Mouse (Mus musculus): ENCODE measurements around the gene 4930442H23Rik.
"Not testable (repeated sequence)": the region's sequence is repeated elsewhere in the genome, so short reads cannot be mapped to it uniquely, and the experiment has no call there.

Gene 4930442H23Rik

DNA sequence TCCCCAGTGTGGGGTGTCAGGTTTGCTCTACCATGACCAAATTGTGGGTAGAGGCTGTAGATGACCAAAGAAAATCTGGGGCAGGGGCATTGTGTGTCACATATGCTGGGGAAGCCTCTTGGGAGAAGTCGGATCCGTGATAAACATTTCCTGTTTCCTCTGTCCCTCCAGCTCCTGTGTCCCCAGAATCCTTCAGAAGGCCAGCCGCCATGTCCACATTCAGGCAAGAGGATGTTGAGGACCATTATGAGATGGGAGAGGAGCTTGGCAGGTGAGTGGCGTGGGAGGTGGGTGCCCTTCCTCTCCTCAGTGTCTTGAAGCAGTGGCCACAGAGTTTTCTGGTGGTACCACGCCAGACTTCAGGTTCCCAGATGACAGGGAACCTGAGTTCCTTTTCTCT, at the start of gene 4930442H23Rik:
TSS of gene 4930442H23Rik (minus strand) at position 45 of the 400 bp plus-strand sequence.
- DNase-seq, result no peak

DNA sequence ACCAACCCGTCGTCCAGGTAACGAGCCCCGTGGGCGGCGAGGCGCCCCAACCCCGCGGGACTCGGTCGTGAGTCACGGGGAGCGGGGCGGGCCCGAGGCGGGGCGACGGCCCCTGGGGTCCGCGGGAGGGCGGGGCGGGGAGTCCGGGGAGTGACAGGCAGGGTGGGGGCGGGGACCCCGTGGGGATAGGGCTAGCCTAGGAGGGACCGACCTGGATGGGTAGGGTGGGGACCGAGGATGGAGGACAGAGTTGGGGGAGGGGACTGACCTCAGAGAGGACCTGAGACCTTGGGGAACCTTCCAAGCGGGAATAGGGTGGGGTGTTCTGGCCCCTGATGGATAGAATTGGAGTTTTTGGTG, 49.6 kb upstream of the 4930442H23Rik start:
- DNase-seq, result no peak

DNA sequence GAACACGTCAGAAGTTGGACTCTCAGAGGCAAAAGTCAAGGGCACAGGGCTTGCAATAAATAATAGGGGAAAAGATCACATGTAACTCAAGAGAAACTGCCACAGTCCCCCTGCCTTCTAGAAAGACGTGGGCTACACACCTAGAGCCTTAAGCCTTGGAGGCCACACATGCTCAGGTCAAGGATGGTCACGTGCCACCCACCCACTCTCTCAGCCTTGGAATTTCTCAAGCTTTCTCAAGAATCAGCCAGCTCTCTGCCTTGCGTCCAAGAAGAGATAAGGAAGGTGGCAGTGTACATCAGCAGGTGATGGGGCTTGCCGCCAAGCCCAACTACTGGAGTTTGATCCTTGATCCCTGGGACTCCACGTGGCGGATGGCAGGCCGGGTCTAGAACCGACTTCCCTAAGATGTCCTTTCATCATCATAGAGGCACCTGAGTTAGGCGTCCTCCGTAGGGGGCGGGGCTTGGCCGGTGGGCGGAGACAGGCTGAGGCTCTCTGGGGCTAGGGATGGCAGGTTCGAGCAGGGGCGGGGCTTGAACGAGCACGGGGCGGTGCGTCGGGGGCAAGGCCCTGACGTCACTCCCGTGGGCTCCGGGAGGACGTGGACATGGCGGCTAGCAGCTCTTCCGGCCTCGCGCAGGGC, 49.1 kb upstream of the 4930442H23Rik start, which contains the start of gene Zfr2:
TSS of gene Zfr2 (plus strand) at position 576 of the 646 bp plus-strand sequence.
- peak; percentile 95 for DNase-seq

DNA sequence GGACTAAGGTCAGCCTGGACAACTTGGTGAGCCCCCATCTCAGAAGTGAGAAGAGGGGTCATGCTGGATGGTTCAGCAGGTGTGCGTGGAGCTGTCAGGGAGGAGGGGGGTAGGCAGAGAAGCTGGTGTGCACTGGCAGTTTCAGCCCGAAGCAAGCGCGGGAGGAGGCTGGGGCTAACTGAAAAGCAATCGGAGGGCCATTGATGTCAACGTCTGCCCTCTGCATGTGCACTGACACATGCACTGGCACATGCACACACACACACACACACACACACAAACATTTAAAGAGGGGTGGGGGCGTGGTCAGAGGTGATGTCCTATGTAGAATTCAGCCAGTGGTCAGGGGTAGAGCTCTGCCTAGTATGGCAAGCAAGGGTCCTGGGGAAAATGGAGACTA, 47.8 kb upstream of the 4930442H23Rik start:
- DNase-seq, result no peak

DNA sequence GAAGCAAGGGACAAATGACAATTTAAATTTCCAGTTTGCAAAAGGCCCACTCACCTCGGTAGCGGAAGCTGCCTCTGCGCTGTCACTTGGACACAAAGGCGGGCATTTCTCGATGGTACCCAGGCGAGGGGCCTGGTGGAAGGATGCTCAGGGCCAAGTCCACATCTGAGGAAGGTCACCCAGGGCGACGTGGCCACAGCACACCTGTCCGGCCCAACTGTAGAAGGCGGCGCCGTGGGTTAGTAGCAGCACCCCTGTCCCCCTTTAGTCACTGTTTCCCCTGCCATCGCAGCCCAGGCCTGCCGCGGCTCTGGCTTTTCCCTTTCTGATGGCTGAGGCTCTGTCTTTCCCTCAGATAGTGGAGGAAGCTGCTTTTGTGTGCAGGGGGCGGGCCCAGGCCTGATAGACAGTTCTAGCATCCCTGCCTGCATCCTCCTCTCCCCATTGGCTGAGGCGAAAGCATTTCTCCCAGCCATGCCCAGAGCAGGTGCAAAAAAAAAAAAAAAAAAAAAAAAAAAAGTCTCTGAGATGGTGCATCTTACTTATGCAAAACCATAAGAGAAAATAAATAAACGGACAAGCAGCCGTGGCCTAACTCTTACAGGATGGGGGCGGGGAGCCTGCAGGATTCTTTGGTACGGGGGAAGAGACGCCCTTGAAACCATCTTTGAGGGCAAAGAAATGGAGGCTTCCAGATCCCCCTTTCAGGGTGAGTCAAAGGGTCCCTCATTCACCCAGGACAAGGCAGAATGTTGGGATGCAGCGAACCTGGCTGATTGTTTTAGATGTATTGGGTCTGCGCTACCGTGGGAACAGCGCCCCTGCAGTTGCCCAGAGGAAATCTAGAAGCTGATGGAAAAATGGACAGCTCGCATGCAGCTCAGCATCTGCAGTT, 47.0 kb upstream of the 4930442H23Rik start, which contains the start of gene Atcay:
TSS of gene Atcay (minus strand) at position 396 of the 895 bp plus-strand sequence.
- DNase-seq, result peak; percentile 85

DNA sequence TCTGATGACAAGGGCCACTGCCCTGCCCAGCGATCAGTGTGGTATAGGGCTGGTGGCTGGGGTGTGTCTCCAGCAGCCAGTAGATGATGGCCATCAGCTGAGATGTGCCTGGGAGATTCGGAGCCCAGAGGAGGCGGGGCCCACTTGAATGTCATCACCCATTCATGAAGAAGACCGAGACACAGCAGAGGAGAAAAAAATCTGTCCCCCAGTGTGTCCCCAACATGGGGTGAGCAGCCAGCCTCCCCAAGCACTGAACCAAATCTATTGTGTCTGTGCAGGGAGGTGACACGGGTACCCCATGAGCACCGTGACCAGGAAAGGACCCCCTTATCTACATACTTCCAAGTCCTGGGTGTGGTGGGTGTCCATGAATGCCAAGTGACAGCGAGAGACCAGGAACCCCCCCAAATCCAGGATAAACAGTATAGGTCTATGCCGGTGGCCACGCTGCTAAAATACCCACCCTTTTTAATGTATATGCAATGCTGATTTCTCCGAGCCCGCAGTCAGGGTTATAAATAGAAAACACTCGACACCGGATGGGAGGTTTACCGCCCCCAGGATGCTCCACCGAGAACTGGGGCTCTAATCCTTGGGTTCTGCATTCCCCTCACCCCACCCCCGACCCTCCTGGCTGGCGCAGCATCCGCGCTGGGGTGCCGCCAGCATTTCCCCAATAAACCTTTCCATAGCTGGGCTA, 46.2 kb upstream of the 4930442H23Rik start:
- DNase-seq, result no peak

DNA sequence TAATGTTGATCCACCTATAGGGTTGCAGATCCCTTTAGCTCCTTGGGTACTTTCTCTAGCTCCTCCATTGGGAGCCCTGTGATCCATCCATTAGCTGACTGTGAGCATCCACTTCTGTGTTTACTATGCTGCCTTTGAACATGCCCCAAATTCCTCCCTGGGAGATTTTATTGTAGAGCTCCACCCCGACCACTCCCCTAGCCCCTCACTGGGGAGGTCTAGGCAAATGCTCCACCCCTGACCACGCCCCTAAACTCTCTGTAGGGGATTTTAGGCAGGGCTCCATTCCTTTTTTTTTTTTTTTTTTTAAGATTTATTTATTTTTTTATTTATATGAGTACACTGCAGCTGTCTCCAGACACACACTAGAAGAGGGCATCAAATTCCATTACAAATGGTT, 40.1 kb upstream of the 4930442H23Rik start:
- not testable (repeated sequence) for DNase-seq

DNA sequence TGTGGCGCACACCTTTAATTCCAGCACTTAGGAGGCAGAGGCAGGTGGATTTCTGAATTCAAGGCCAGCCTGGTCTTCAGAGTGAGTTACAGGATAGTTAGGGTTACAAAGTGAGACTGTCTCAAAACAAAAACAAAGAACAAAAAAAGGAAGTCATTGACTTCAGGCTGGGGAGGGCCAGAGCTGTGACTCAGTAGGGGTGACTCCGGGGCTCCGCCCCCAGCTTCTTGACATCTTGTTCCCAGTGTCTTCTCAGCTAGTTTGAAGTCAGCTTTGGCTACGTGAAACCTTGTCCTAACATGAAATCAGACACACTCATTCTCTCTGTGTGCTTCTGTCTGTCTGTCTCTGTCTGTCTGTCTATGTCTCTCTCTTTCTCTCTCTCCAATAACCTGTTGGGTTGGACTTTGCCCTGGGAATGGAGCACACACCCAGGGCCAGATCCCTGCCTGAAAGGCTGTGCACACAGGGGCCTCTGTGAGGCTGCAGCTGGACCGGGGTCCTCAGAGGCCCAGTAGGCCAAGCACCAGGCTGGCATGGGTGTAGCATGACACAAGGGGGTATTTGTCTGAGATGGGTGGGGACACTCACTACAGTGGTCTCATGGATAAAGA, 37.9 kb upstream of the 4930442H23Rik start:
- no peak for DNase-seq

DNA sequence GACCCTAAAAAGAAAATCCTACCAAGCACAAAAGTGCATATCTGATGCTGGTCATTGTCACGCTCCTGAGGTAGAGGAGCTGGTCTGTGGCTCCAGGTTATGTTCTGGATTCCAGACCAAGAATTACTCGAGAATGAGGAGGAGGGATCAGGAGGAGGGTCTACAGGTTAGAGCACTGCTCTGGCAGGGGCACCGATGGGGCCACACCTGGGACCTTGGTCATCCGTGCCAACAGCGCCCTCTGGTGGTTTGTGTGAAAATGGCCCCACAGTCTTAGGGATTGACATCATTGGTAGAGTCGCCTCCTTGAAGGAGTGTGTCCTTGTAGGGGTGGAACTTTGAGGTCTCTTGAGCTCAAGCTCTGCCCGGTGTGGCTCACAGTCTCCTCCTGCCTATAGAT, 34.3 kb upstream of the 4930442H23Rik start:
- no peak for DNase-seq

DNA sequence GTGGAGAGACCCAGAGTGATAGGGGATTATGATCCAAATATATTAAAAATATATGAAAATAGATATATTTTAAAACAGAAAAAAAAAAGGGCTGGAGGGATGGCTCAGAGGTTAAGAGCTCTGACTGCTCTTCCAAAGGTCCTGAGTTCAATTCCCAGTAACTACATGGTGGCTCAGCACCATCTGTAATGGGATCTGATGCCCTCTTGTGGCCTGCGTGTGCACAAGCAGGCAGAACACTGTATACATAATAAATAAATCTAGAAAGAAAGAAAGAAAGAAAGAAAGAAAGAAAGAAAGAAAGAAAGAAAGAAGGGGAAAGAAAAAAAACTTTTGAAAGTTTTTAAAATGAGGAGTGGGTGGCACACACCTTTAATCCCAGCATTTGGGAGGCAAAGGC, 33.6 kb upstream of the 4930442H23Rik start:
- DNase-seq, result not testable (repeated sequence)

DNA sequence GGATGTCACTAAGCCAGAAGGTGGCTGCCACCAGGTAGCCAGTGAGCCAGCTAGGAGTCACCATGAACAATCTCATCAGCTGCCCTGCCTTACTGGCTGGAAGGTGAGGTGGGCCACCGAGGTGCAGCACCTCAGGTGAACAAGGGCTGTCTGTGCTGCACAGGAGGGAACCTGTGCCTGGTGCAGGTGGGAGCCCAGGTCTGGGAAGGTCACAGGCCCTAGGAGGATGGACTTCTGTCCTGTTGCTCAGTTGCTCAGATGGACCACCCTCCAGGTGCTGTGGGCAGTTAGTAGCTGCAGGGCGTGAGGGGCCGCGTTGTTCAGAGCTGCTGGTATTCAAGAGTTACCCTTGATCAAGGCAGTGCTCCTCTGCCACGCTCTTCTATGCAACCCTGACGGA, 33.2 kb upstream of the 4930442H23Rik start:
- no peak for DNase-seq

DNA sequence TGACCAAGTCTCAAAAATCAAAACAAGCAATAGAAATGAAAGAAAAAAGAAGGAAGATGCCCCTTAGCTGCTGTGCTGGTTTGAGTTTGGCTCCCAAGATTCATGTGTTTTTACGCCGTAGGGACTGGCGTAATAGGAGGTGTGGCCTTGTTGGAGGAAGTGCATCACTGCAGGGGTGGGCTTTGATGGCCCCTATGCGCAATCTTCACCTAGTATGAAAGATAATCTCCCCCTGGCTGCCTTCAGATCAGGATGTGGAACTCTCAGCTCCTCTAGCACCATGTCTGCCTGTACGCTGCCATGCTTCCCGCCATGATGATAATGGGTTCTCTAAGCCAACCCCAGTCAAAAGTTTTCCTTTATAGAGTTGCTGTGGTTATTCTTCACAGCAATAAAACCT, 32.6 kb upstream of the 4930442H23Rik start:
- no peak for DNase-seq

DNA sequence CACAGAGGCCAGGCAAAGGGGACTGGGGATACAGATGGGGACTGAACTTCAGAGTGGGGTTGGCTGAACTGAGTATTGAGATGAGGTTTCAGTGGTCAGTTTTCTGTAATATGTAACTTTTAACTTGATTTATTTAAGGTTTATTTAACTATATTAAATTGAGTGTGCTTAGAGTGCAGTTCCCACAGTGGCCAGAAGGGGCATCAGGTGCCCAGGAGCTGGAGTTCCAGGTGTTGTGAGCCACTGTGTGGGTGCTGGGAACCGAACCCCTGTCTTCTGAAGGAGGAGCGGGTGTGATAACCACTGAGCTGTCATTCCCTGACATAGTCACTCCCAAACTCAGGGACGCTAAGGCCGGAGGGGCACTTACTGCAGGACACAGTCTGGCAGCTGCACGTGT, 26.5 kb upstream of the 4930442H23Rik start:
- no peak for DNase-seq

DNA sequence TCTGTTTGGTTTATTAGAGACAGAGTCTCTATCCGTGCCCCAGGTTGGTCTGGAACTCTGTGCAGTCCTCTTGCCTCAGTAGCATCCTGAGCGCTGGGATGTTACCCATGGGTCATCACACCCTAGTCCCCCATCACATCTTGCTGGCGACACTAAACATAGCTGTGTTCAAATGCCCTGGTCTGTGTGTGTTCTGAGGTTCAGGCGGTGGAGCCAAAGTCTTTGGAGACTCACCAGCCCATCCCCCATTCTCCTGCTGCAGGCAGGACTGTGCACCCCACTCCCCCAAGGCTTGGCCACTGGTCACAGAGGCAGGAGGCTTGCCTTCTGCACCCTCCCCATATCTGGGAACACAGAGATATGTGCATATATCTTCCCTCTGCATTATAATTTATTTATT, 20.5 kb upstream of the 4930442H23Rik start:
- no peak for DNase-seq

DNA sequence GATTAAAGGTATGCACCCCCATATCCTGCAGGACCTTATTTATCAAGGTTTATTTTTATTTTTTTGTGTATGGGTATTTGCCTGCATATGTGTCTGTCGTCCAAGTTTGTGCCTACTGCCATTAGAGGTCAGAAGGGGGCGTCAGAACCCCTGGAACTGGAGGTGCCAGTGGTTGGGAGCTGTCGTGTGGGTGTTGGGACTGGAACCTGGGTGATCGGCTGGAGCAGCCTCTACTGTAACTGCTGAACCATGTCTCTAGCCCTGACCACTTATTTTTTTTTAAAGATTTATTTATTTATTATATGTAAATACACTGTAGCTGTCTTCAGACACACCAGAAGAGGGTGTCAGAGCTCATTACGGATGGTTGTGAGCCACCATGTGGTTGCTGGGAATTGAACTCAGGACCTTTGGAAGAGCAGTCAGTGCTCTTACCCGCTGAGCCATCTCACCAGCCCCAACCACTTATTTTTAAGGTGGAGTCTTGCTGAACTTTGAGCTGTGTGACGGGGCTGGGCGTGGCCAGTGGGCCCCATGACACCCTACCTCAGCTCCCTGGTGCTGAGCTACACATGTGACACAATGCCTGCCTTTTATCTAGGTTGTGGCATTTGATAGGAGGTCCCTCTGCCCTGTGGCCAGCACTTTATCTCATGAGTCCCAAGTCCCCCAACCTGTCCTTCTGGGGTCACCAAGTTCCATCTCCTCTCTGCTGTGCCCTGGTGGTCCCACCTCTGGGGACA, 19.5 kb upstream of the 4930442H23Rik start:
- DNase-seq, result no peak

DNA sequence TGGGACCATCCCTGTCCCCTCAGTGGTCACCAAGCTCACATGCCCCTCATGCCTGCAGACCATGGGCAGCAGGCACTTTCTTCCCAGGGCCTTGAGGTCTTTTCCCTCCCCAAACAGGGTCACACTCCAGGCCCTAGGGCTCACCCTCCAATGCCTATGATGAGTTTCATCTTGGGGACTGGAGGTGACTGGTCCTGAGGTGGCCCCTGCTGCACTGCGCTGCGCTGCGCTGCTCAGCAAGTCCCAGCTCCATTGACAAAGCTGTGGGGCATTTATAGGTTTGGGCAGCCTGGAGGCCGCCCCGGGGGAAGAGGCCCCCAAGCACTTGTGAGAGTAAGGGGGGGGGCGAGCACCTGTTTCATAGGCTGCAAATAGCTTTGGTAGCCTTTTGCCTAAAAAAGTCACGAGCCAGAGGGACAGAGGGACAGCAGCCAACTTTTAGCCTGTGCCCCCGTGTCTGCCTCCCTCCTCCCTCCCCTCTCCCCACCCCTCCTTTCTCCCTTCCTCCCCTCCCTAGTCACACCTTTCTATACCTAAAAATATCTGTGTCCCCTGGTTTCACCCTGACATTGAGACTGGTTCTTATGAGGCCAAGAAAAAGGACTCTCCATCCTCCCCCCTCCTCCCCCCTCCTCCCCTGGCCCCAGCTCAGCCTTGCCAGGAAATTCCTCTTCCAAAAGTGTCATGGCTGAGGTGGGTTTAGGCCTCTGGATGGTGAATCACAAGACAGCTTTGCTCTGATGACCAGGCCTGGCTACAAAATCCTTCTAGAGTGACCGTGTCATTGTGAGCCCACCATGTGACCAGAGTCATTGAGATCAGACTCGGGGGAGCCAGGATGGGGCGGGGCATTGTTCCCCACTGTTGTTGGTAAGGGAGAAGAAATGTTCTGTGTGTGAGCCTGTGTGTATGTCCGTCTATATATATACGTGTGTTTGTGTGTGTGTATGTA, 18.4 kb upstream of the 4930442H23Rik start, which contains the start of gene Nmrk2:
TSS of gene Nmrk2 (minus strand) at position 245 of the 952 bp plus-strand sequence.
- DNase-seq, result no peak

DNA sequence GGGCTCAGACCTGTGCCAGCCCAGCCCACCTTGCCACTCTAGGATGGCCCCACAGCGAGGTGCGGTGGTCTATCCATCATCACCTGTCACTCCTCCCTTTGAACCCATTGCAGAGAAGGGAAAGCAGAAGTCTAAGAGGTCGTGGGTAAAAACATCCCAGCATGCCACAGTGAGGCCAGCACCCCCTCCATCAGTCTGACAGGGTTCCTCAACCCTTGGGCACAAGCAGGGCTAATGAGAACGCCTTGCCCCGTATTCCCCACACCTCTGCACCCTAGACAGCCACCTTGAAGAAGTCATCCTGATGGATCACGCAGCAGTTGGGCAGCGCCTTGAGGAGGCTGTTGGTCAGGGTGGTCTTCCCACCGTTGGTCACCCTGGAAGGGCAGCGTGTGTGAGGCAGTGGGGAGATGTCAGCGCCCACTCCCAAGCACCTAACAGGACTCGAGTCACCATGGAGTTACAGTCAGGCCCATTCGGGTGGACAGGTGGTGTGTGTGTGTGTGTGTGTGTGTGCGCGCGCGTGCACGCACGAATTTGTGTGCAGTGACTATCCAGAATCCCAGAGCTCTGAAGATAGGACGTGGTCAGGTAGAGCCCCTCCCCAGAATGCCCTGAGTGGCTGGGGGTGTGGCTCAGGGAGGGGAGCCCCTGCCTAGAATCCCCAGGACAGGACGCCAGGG, 17.1 kb upstream of the 4930442H23Rik start:
- no peak for DNase-seq

DNA sequence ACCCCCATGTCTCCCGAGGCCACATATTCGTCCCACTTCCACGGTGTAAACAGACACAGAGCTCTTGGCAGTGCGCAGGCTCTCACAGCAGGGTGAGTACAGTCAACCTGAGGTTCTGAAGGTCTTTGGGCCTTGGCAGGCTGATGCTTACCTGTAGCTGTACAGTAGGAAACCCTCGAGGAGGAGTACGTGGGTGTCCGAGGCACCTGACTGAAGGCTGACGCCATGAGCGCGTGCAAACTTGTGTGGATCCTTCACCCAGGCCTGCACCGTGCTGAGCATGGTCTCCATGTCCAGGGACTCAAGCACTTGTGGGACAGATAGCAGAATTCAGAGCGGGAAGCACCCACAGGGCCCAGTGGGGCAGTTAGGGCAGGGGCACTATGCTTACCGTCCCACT, 16.5 kb upstream of the 4930442H23Rik start:
- no peak for DNase-seq

DNA sequence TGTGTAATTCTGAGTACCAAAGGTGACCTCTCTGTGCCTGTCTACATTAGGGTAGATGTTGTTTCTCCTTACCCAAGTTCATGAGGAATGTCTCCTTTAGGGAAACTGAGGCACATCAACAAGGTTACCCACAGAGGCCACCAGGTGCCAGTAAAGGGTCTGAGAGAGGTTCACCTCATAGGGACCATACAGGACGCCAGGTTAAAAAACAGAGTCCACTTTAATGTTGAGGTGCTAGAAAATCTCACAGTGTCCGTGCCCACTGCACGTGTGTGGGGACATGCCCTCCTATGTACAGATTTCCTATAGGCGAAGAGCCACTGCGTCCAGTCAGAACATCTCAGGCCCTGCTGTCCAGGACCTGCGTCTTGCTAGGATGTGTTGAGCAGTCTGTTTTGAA, 15.3 kb upstream of the 4930442H23Rik start:
- DNase-seq, result no peak

DNA sequence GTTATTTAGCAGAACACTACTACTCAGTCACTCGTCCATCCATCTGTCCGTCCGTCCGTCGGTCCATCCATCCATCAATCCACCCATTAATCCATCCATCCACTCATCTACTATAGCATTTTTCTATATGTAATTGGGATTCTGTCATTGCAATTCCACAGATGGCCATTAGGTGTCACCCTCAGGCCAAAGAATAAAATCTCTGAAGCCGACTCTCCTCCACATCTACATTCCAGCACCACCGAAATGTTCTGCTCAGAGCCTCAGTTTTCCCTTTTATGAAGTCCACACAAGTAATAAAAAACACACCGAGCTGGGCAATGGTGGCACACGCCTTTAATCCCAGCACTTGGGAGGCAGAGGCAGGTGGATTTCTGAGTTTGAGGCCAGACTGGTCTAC, 14.6 kb upstream of the 4930442H23Rik start:
- no peak for DNase-seq
